Mouse (Mus musculus): ENCODE measurements at regions not wholly inside any gene's neighbourhood (a gene's known extent, or its start where the extent isn't known, plus 50 kb on each side); places are given as distances from the start of the nearest gene placed in this dataset.

DNA sequence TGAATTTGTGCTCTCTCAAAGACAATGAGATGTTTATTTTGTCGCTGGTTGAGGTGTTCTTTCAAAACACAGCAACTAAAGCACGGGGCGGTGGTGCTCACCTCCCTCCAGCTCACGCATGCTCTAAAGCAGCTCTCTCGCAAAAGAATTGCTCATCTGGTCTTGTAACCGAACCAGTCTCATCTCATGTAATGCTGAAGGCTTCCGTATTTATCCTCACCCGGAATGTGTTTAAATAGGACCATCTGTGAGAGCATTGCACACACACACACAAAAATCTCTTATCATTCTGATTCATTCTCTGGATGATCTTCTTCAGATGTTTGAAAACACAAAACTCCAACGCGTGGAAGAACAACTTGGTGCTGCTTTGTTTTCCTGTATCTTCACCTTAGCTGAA lies 138.4 kb downstream of the Irs2 start:
- Histone ChIP-seq H3K4me1 (ENCODE audit: control insufficient read depth, insufficient read depth, low read length) (no peaks in the 10 kb centered on the region), H3K27me3 (ENCODE audit: control insufficient read depth, insufficient read depth, low read length) (no peaks in the 10 kb centered on the region), H3K4me3 (ENCODE audit: low read depth, low read length) (no peak overlapping the region), H3K36me3 (ENCODE audit: control insufficient read depth, insufficient read depth, low read length) (no peaks in the 10 kb centered on the region), H3K9ac (ENCODE audit: low read length) (no peak overlapping the region), H3K9me3 (ENCODE audit: control insufficient read depth, low read length) (no peaks in the 10 kb centered on the region), H3K27ac (replicated peaks; ENCODE audit: low read depth, low read length) (no peak overlapping the region), H3K4me2 (ENCODE audit: low read depth, severe bottlenecking) (no peak overlapping the region)
- ATAC-seq (ENCODE audit: insufficient number of reproducible peaks, low FRiP score, low TSS enrichment, low read depth) (no peak), DNase-seq (ENCODE audit: low spot score) (no peak)
- WGBS = 86% methylated on average over 10 of the region's 10 CpGs

DNA sequence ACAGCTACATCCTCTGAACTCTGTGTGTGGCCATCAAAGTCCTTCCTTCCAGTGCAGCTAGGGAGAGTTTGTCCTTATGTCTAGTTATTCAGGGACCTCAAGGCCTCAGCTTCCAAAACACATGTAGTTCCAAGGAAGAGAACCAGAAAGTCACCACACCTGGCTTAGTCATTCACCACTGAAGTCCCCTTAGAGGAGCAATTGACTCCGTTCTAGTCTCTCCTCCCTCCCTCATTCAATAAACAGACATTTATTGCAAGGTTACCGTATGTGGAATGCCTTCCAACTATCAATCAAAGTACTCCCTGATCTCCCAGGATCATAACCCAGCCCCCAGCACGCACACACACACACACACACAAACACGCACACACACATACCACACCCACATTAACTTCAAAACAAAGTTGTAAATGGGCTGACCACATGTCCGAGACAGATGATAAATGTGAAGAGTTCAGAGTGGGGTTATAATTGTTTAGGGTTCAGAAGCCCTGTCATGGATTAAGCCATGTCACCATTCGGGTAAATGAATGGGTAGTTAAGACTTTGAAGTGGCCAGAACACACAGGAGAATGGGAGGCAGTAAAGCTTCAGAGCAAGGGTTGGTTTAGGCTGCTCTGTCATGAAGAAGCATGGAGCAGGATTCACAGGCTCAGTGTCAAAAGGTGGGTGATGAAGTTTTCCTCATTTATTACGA lies 141.4 kb downstream of the Irs2 start:
- ATAC-seq (ENCODE audit: insufficient number of reproducible peaks, low FRiP score, low TSS enrichment, low read depth) (no peak), DNase-seq (ENCODE audit: low spot score) (no peak)
- Histone ChIP-seq H3K4me3 (ENCODE audit: low read depth, low read length) (no peak overlapping the region), H3K4me2 (ENCODE audit: low read depth, severe bottlenecking) (no peak overlapping the region), H3K27me3 (ENCODE audit: control insufficient read depth, insufficient read depth, low read length) (no peaks in the 10 kb centered on the region), H3K9ac (ENCODE audit: low read length) (no peak overlapping the region), H3K27ac (replicated peaks; ENCODE audit: low read depth, low read length) (no peak overlapping the region), H3K36me3 (ENCODE audit: control insufficient read depth, insufficient read depth, low read length) (no peaks in the 10 kb centered on the region), H3K4me1 (ENCODE audit: control insufficient read depth, insufficient read depth, low read length) (no peaks in the 10 kb centered on the region), H3K9me3 (ENCODE audit: control insufficient read depth, low read length) (no peaks in the 10 kb centered on the region)
- WGBS = 7% methylated on average over 7 of the region's 7 CpGs

DNA sequence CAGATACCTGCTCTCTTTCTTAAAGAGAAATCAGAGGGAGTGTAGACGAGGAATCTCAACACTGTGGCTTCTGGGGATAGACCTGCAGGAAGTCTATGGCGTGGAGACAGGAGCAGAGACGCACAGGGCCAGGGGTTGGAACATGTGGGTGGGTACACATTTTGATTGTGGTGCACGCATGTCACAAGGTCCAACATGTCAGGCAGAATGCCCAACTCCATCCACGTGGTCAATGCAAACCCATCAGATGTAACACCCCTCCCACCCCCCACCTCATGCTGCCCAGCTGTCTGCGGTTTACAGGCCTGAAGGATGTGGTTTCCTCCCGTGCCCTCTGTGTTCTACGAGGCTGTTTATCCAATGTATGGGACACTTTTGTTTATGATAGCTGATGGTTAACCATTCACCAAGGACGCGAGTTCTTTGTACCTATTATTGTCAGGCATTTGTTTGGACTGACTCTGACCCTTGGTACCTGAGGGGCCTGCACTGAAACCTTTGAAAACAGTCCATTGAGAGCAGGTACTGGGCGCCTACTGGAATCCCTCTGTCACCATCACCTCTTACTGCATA lies 142.2 kb downstream of the Irs2 start:
- no peak overlapping the region for H3K9ac ChIP-seq (ENCODE audit: low read length)

DNA sequence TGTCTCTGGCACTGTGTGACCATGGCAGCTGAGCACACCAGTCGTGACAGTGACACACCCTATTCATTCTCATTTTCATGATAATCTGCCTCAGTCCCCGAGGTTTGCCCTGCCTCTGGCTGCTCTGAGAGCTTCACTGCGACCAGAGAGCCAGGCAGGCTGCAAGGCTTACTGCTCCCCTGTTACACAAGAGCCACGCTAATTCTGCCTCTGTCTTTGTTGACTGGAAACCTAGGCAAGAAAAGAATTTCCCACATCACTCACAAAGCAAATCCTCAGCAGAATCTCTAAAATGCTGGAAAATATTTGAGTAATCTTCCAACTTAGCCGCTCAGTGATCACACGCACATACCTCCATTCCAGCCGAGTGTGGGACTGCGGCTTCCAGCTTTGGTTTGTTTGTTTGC lies 142.8 kb downstream of the Irs2 start:
- no peaks in the 10 kb centered on the region for H3K4me1 ChIP-seq (ENCODE audit: control insufficient read depth, insufficient read depth, low read length)
- no peak overlapping the region for H3K4me3 ChIP-seq (ENCODE audit: low read depth, low read length)
- H3K9me3 ChIP-seq (ENCODE audit: control insufficient read depth, low read length) = no peaks in the 10 kb centered on the region
- no peak for ATAC-seq (ENCODE audit: insufficient number of reproducible peaks, low FRiP score, low TSS enrichment, low read depth)
- no peaks in the 10 kb centered on the region for H3K27me3 ChIP-seq (ENCODE audit: control insufficient read depth, insufficient read depth, low read length)
- WGBS = 52% methylated on average over 8 of the region's 8 CpGs
- DNase-seq (ENCODE audit: low spot score) = no peak
- H3K27ac ChIP-seq (replicated peaks; ENCODE audit: low read depth, low read length) = no peak overlapping the region
- H3K4me2 ChIP-seq (ENCODE audit: low read depth, severe bottlenecking) = no peak overlapping the region
- H3K36me3 ChIP-seq (ENCODE audit: control insufficient read depth, insufficient read depth, low read length) = no peaks in the 10 kb centered on the region
- H3K9ac ChIP-seq (ENCODE audit: low read length) = no peak overlapping the region

More for the DNA sequence above, 142.2 kb downstream of the Irs2 start:
- Histone ChIP-seq H3K4me1 (ENCODE audit: control insufficient read depth, insufficient read depth, low read length) (no peaks in the 10 kb centered on the region), H3K9me3 (ENCODE audit: control insufficient read depth, low read length) (no peaks in the 10 kb centered on the region), H3K4me3 (ENCODE audit: low read depth, low read length) (no peak overlapping the region), H3K4me2 (ENCODE audit: low read depth, severe bottlenecking) (no peak overlapping the region), H3K27ac (replicated peaks; ENCODE audit: low read depth, low read length) (no peak overlapping the region), H3K36me3 (ENCODE audit: control insufficient read depth, insufficient read depth, low read length) (no peaks in the 10 kb centered on the region), H3K27me3 (ENCODE audit: control insufficient read depth, insufficient read depth, low read length) (no peaks in the 10 kb centered on the region)
- WGBS = 61% methylated on average over 11 of the region's 11 CpGs
- ATAC-seq (ENCODE audit: insufficient number of reproducible peaks, low FRiP score, low TSS enrichment, low read depth) = no peak
- no peak for DNase-seq (ENCODE audit: low spot score)

DNA sequence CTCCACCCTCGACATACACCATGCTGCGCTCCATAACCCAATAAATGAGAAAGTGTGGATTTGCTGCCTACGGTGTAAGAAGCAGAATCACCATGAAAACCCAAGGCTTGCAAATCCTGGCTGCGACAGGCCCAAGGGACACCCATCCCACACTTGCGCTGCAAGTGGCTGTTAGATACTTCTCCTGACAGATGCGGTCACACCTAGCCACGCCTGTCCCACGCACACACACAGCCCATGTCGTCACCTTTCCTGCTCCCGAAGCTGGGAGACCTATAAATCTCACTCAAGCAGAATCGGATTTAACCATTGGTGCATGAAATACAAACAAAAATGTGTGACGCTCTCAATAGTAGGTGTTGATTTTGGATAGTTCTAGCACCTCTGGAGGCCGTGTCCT lies 145.8 kb downstream of the Irs2 start:
- H3K9ac ChIP-seq (ENCODE audit: low read length) = no peak overlapping the region
- no peaks in the 10 kb centered on the region for H3K27me3 ChIP-seq (ENCODE audit: control insufficient read depth, insufficient read depth, low read length)
- H3K4me3 ChIP-seq (ENCODE audit: low read depth, low read length) = no peak overlapping the region
- ATAC-seq (ENCODE audit: insufficient number of reproducible peaks, low FRiP score, low TSS enrichment, low read depth) (no peak), DNase-seq (ENCODE audit: low spot score) (no peak)
- no peaks in the 10 kb centered on the region for H3K9me3 ChIP-seq (ENCODE audit: control insufficient read depth, low read length)
- no peaks in the 10 kb centered on the region for H3K4me1 ChIP-seq (ENCODE audit: control insufficient read depth, insufficient read depth, low read length)
- no peaks in the 10 kb centered on the region for H3K36me3 ChIP-seq (ENCODE audit: control insufficient read depth, insufficient read depth, low read length)
- 67% methylated on average over 13 of the region's 13 CpGs for WGBS
- no peak overlapping the region for H3K4me2 ChIP-seq (ENCODE audit: low read depth, severe bottlenecking)
- no peak overlapping the region for H3K27ac ChIP-seq (replicated peaks; ENCODE audit: low read depth, low read length)

DNA sequence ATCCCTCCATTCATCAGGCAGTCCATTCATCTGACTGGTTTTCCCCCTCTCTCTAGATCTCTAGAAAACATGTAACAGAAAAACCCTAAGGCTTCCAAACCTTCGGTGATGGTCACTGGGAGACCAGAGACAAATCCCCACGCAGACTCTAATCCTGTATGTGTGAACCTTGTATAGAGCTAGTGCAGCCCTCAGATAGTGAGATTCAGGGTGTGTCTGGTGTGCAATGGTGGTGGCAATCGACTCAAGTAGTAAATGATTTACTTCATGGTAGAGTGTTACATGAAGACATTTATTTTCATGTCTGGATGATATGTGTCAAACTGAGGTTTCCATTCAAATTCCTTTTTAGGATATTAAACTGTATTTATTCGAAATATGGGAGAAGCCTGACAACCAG lies 147.4 kb downstream of the Irs2 start:
- Histone ChIP-seq H3K9ac (ENCODE audit: low read length) (no peak overlapping the region), H3K27ac (replicated peaks; ENCODE audit: low read depth, low read length) (no peak overlapping the region), H3K4me3 (ENCODE audit: low read depth, low read length) (no peak overlapping the region), H3K4me1 (ENCODE audit: control insufficient read depth, insufficient read depth, low read length) (no peaks in the 10 kb centered on the region), H3K27me3 (ENCODE audit: control insufficient read depth, insufficient read depth, low read length) (no peaks in the 10 kb centered on the region), H3K4me2 (ENCODE audit: low read depth, severe bottlenecking) (no peak overlapping the region), H3K9me3 (ENCODE audit: control insufficient read depth, low read length) (no peaks in the 10 kb centered on the region), H3K36me3 (ENCODE audit: control insufficient read depth, insufficient read depth, low read length) (no peaks in the 10 kb centered on the region)
- DNase-seq (ENCODE audit: low spot score) = no peak
- 86% methylated on average over 4 of the region's 4 CpGs for WGBS
- ATAC-seq (ENCODE audit: insufficient number of reproducible peaks, low FRiP score, low TSS enrichment, low read depth) = no peak

DNA sequence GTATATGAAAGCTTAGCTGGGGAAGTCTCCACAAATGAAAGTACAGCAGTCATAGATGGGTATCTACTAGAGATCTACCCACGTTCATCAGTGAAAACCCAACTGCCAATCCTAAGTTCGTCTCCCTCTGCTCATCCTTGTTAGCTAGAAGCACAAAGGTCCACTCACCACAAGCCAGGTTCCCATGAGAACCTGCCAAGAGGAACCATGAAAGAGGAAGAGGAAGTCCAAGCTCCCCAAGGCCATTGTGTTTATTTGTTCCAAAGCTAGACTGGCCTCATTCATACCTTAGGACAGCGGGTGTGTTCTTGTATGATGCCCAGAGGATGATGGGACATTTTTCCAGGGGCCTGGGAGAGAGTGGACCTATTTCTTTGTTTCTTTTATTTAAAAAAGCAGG lies 150.4 kb downstream of the Irs2 start:
- ATAC-seq (ENCODE audit: insufficient number of reproducible peaks, low FRiP score, low TSS enrichment, low read depth) = no peak
- H3K36me3 ChIP-seq (ENCODE audit: control insufficient read depth, insufficient read depth, low read length) = no peaks in the 10 kb centered on the region
- WGBS = 89% methylated on average over 3 of the region's 3 CpGs
- H3K4me2 ChIP-seq (ENCODE audit: low read depth, severe bottlenecking) = no peak overlapping the region
- H3K27me3 ChIP-seq (ENCODE audit: control insufficient read depth, insufficient read depth, low read length) = no peaks in the 10 kb centered on the region
- H3K27ac ChIP-seq (replicated peaks; ENCODE audit: low read depth, low read length) = no peak overlapping the region
- no peak for DNase-seq (ENCODE audit: low spot score)
- H3K9me3 ChIP-seq (ENCODE audit: control insufficient read depth, low read length) = no peaks in the 10 kb centered on the region
- no peaks in the 10 kb centered on the region for H3K4me1 ChIP-seq (ENCODE audit: control insufficient read depth, insufficient read depth, low read length)
- no peak overlapping the region for H3K9ac ChIP-seq (ENCODE audit: low read length)
- no peak overlapping the region for H3K4me3 ChIP-seq (ENCODE audit: low read depth, low read length)

DNA sequence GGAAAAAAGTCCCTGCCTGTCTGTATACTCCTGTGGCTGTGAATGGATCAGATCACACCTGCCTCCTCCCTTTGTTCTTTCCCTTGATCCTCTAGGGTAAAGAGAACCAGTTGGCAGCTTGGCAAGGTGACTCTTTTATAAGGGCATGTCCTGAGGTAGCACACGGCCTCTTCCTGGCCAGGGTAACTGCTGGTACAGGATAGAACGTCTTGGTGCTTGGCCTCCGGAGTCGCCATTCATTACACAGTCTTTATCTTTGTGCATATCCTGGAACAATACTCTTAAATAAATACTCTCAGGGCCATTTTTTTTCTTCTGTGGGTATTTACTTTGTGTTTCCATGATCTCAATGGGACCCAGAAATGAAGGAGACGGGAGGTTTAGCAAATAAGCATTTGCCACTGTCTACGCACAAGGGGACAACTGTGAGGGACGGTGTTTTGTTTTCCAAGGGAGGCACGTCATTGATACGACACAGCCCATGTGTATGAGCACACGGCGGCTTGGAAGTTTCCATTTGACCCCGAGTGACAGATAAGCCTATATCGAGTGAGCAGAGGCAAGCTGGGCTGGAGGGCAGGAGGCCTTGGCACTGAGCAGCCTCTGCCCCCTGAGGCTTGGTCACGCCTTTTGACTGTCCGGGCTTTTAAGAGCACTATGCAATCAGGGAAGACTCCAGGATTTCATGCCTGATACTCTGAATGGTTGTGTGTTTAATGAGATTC lies 151.1 kb downstream of the Irs2 start:
- WGBS = 83% methylated on average over 15 of the region's 15 CpGs

More for the DNA sequence above, 151.1 kb downstream of the Irs2 start:
- no peaks in the 10 kb centered on the region for H3K27me3 ChIP-seq (ENCODE audit: control insufficient read depth, insufficient read depth, low read length)
- H3K4me3 ChIP-seq (ENCODE audit: low read depth, low read length) = no peak overlapping the region
- no peaks in the 10 kb centered on the region for H3K4me1 ChIP-seq (ENCODE audit: control insufficient read depth, insufficient read depth, low read length)
- H3K9me3 ChIP-seq (ENCODE audit: control insufficient read depth, low read length) = no peaks in the 10 kb centered on the region
- no peak overlapping the region for H3K4me2 ChIP-seq (ENCODE audit: low read depth, severe bottlenecking)
- DNase-seq (ENCODE audit: low spot score) (no peak), ATAC-seq (ENCODE audit: insufficient number of reproducible peaks, low FRiP score, low TSS enrichment, low read depth) (no peak)
- no peaks in the 10 kb centered on the region for H3K36me3 ChIP-seq (ENCODE audit: control insufficient read depth, insufficient read depth, low read length)
- H3K9ac ChIP-seq (ENCODE audit: low read length) = no peak overlapping the region
- no peak overlapping the region for H3K27ac ChIP-seq (replicated peaks; ENCODE audit: low read depth, low read length)
